Mouse (Mus musculus): ENCODE measurements around the gene Pgpep1l. TPM values are rescaled to one million over a fixed set of nuclear protein-coding genes. Genes with fewer than 3 reads are reported as not detected.
"Not testable (repeated sequence)": the region's sequence is repeated elsewhere in the genome, so short reads cannot be mapped to it uniquely, and the experiment has no call there.

The Pgpep1l gene
- 1 to 10 TPM; 5.6 to 6.5 TPM for total RNA-seq (2021)
- long read RNA-seq, experiment 1, partial matches to known transcripts = 0 of 2 reads
- long read RNA-seq, experiment 1, other reads (novel, unspliced or antisense) = 2 of 2 reads
- long read RNA-seq, experiment 2 = 0 reads

DNA sequence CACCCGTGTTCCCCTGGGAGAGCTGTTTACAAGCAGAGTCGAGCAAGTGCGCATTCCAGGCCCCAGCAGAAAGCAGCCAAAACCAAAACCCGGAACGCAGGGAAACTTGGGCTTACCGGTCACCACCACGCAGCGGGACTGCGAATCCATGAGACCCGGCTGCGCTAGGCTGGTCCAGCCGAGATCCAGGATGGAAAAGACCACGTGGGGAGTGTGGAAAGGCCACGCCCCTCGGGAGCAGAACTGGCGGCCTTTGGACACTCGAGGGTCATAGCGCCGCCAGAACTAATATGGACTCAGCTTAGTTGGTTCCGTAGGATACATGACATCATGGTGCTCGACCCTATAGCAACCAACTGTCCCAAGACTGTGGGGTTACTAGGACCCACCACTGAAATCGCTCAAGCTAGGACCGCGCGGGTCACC is at the start of gene Pgpep1l:
TSS of gene Pgpep1l (minus strand) at position 206 of the 426 bp plus-strand sequence.
- peak; percentile 51 to 68 for DNase-seq (ENCODE audit: low spot score in 2 of 2)

DNA sequence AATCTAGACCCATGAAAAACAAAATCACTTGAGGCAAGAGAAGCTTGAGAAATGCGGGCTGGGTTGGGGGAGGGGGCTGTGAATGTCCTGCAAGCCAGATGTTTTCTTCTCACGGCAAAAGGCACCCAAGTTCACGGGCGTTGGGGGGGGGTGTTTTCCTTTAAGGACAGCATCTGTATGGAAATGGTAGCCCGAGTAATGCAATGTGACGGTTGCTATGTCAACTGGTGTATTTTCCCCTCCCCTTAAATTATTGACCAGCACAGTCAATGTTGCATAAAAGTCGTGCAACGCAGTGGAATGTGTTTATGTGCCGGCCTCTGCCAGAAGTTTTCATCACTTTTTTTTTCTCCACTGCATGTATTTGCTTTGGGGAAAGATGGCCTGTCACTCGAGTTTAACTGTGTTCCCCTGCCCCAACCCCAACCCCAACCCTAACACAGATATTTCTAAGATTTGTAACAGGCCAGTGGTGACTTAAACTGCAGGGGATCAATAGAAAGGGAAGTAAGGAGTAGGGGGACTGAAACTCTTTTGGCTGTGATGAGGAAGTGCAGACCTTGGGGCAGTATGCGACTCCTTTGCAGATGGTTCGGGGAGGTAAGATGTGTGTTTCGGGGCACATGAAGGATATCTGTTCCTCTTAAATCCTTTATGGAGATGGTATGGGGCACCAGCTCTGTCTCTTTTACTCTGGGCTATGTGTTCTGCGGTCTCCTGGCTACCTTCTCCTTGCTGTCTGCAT is 49.2 kb upstream of the Pgpep1l start:
- no peak for DNase-seq (ENCODE audit: low spot score in 2 of 2)

GRCm38 (mm10) chr7:68312395-68312794 is 48.4 kb upstream of the Pgpep1l start:
- DNase-seq (ENCODE audit: low spot score in 2 of 2) = no peak

DNA sequence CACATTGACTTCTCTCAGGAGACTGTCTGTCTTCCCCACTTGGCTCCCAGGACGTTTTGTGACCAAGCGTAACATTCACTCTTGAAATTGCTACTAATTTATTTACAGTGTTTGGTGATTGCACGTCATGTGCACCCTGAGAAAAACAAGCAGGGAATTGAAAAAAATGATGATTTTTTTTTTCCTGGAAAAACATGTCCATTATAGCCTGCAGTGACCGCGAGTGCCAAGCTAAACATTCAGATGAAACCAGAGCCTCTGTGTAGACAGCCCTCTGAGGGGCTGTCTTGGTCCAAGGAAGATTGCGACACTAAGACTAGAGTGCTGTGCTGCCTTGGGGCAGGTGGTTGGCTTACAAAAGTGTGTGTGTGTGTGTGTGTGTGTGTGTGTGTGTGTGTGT is 47.4 kb upstream of the Pgpep1l start:
- DNase-seq (ENCODE audit: low spot score in 2 of 2) = no peak

DNA sequence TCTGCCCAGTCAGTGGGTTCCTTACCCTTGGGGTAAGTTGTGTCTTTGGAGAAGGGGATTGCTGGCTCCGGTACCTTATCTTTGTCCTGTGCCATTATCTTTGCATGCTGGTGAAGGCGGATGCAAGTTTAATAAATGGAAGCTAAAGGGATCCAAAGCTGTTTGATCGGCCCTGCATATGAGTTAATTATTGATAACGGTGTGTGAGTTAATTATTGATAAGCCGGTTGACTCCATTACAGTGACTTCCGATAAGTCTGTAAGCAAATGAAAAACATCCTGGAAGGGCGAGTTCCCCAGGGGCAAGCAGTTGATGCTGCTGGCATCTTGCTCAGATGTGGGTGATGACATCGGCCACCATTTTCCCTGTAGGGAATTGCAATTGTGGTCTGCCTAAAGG is 42.7 kb upstream of the Pgpep1l start:
- no peak for DNase-seq (ENCODE audit: low spot score in 2 of 2)

DNA sequence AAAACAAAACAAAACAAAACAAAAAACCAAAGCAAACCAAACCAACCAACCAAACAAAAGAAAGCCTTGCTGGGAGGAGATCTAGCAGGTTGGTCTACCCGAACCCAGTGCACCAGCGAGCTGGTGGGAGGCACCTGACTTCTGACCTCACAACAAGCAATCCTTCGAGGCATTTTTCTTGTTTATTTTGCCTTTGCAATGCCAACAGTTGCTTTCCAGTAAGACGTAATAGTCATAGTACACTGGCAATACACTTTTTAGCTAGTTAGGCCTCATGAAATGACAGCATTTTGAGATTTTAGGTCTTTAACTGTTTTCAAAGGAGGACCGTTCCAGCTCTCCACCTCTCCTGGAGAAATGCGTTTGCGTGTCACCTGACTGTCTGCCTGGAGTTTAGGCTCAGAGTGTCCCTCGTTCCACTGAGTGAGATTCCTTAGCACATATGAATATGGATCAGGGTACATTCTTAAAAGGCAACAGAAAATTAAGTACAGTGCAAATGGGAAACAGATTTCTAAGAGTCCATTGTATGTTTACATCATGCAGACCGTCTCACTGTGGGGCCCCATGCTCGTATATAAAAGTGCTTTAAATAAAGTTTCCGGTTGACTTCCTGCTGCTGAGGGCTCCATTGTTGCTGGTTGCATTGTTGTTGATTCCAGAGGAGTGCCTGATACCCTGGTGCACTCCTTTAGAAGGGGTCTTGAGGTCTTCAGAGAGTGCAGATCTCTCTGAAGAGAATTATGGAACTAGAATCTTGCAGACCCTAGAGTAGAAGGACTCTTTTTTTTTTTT is 41.9 kb upstream of the Pgpep1l start:
- DNase-seq (ENCODE audit: low spot score in 2 of 2) = no peak

DNA sequence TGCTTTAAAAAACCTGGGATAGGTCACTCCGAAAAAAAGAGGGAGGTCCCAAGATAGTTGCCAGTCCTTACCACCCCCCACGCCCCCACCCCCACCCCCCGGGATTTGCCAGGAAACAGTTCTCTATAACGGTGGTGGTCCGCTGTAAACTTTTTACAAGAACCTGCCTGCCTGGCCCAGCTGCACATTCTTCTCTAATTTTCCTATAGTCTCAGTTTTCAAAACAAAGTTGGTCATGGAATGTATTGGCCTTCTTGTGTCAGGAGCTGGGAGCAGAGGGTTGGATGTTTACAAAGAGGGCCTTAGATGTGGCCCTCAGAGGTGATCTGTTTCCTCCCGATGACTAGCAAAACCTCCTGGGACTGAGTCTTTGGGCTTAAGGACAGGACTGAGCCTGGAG is 39.7 kb upstream of the Pgpep1l start:
- DNase-seq (ENCODE audit: low spot score in 2 of 2) = no peak

- DNase-seq (ENCODE audit: low spot score in 2 of 2) = peak; percentile 52 to 70
These were observed 38.8 kb upstream of the Pgpep1l start for GRCm38 (mm10) chr7:68302586-68303433.

- no peak for DNase-seq (ENCODE audit: low spot score in 2 of 2)
These were observed 37.1 kb upstream of the Pgpep1l start for GRCm38 (mm10) chr7:68301160-68301559.

GRCm38 (mm10) chr7:68298381-68299076 is 34.5 kb upstream of the Pgpep1l start:
- no peak for DNase-seq (ENCODE audit: low spot score in 2 of 2)

- DNase-seq (ENCODE audit: low spot score in 2 of 2) = no peak
These were observed 32.5 kb upstream of the Pgpep1l start for GRCm38 (mm10) chr7:68296487-68296886.

DNA sequence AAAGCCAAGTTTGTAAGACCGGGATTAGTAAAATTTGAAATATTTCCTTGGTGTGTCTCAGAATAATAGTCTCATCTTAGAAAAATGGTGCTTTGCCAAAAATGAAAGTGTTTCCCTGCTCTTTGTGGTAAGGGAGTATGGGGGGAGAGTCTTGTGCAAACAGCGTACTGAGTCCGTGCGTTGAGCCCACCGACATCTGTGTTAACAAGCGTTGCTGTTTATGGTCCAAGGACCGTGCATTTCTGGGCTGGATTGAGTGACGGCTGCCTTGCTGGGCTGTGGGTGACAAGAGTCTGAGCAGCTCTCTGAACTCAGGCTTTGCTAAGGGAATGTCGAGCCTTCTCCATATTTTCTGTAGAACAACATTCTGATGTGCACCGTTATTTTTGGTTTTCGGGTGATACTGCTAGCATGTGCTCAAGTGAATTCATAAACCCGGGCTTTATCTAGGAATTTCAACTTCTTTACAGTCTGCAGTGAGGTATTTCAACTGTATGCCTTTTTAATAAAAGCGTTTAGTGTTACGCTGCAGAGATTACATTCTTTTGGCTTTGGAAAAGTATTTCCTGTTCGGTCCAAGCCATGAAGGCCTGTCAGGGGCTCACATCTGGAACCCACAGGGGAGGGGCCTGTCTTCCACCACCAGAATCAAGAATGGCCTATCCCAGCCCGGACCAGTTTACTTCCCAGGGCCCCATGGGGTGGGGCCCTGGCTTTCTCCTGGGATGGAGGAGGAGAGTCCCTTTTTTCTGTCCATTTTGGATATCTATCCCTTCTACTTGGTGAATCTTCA is 30.2 kb upstream of the Pgpep1l start:
- no peak for DNase-seq (ENCODE audit: low spot score in 2 of 2)

DNA sequence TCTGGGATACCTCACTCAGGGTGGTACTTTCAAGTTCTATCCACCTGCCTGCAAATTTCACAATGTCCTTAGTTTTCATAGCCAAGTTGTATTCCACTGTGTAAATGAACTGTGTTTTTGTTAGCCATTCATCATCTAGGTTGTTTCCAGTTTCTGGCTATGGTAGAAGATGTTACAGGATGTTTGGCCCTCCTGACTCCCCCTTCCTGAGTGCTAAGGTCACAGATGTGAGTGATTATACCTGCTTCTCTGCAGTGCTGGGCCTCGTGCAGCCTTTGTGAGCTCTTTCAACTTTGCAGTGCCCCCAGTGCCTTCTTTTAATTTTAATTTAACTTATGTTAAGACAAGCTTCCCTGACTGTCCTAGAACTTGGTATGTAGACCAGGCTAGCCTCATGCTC is 27.6 kb upstream of the Pgpep1l start:
- no peak for DNase-seq (ENCODE audit: low spot score in 2 of 2)

DNA sequence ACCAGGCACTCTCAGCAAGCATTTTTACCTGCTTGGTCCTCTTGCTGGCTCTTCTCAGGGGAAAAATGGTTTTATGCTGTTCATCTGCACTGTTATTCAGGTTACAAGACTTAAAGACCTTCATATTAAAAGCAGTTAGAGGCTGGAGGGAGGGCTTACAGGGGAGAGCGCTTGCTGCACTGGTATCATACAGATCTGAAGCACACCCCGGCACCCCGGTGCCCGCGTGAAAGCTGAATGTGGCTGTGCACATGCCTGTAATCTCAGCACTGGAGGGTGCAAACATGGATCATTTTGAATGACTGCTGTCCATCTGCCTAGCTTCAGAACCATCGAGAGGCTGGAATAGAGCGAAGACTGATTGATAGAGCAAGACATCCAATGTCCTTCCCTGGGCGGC is 25.0 kb upstream of the Pgpep1l start:
- no peak for DNase-seq (ENCODE audit: low spot score in 2 of 2)

GRCm38 (mm10) chr7:68288000-68288399 is 24.0 kb upstream of the Pgpep1l start:
- DNase-seq (ENCODE audit: low spot score in 2 of 2) = not testable (repeated sequence)

DNA sequence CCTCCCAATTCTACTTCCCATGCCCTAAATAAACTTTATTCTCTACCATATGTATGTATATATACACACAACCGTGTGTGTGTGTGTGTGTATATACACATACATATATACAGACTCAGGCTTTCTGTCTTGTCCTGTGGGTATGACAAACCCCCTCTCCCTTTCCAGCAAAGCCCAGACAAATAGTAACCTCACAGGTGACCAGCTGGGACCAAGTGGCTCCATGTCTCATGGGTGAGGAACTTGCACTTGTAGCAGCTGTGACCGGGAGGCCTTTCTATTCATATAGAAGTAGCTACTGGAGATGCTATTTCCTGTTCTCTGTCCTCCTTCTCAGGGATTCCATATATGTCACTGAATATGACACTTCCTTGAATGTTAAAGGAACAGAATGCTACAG is 23.5 kb upstream of the Pgpep1l start:
- no peak for DNase-seq (ENCODE audit: low spot score in 2 of 2)

DNA sequence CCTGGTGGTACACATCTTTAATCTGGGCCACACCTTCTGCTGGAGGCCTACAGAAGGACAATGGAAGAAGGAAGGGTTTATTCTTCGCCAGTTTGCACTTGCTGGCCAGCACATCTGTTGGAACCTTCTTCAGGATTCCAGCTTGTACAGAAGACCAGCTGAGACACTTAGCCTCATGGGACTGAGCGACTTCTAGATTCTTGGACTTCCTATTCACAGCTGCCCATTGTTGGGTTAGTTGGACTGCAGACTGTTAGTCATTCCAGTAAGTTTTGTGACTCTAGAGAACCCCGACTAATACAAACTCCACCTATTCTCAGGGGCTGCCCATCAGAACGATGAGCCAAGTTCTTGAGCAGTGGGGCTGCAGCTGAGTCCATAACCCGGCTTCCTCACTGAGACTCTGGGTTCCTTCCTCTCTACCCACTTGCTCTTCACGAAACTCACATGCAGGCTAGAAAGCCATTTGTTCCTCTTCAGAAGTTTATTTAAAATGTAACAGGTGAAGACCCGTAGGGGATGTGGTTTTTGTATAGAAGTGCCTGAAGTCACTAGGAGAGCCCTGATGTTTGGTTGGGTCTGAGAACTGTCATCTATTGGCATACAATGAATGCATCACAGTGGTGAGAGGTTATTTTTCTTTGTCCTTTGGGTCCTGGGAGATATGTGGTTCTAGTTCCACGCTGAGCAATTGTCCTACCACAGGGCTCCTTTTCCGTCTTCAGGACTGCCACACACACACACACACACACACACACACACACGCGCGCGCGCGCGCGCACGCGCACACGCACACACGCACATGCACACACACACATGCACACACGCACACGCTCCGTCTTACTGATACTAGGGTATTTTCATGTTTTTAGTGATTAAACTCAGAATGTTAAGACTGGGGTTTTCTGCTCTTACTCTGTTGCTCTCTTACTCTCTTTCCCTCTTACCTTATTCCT is 22.8 kb upstream of the Pgpep1l start:
- DNase-seq (ENCODE audit: low spot score in 2 of 2) = no peak

DNA sequence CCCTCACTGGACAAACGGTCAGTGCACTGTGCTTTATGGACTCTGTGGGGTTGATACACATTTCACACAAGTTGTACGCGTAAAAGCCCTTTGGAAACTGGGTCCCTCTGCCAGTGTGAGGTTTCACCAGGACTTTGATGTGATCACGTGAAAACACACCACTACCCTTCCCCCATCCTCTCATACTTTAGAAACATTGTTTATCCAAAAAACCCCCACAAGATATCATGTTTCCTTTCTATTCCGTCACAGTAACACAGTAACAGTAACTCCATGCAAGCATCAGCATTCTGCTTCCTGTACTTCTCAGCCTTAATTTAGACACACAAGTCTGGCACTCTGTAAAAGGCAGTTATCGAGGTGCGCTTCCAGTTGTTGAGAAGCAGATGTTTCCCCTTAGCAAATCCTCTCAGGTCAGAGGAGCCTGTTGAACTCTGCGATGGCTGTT is 21.8 kb upstream of the Pgpep1l start:
- no peak for DNase-seq (ENCODE audit: low spot score in 2 of 2)

- no peak for DNase-seq (ENCODE audit: low spot score in 2 of 2)
These were observed 19.7 kb upstream of the Pgpep1l start for GRCm38 (mm10) chr7:68283776-68284175.
